Mouse (Mus musculus): ENCODE measurements at regions not wholly inside any gene's neighbourhood (a gene's known extent, or its start where the extent isn't known, plus 50 kb on each side); places are given as distances from the start of the nearest gene placed in this dataset.
"Not testable (repeated sequence)": the region's sequence is repeated elsewhere in the genome, so short reads cannot be mapped to it uniquely, and the experiment has no call there.

GRCm38 (mm10) chr2:133738839-133739430, 187.0 kb downstream of the Bmp2 start:
- DNase-seq (ENCODE audit: low read depth, low spot score): no peak

GRCm38 (mm10) chr2:133748493-133748892, 196.5 kb downstream of the Bmp2 start:
- no peak for DNase-seq (ENCODE audit: low read depth, low spot score)

- no peak for DNase-seq (ENCODE audit: low read depth, low spot score)
Measured at GRCm38 (mm10) chr2:133749846-133750637, 198.1 kb downstream of the Bmp2 start.

- no peak for DNase-seq (ENCODE audit: low read depth, low spot score)
Measured at GRCm38 (mm10) chr2:133754088-133754487, 202.1 kb downstream of the Bmp2 start.

GRCm38 (mm10) chr2:133761496-133761895, 209.5 kb downstream of the Bmp2 start:
- DNase-seq (ENCODE audit: low read depth, low spot score): no peak

- DNase-seq (ENCODE audit: low read depth, low spot score): no peak
Measured at GRCm38 (mm10) chr2:133768546-133768945, 216.6 kb downstream of the Bmp2 start.

GRCm38 (mm10) chr2:133783588-133784342, 231.8 kb downstream of the Bmp2 start:
- DNase-seq (ENCODE audit: low read depth, low spot score): no peak

GRCm38 (mm10) chr2:133791031-133791430, 239.1 kb downstream of the Bmp2 start:
- DNase-seq (ENCODE audit: low read depth, low spot score): no peak

GRCm38 (mm10) chr2:133793293-133793692, 241.3 kb downstream of the Bmp2 start:
- no peak for DNase-seq (ENCODE audit: low read depth, low spot score)

GRCm38 (mm10) chr2:133802666-133803065, 250.7 kb downstream of the Bmp2 start:
- no peak for DNase-seq (ENCODE audit: low read depth, low spot score)

- no peak for DNase-seq (ENCODE audit: low read depth, low spot score)
Measured at GRCm38 (mm10) chr2:133821418-133821817, 269.5 kb downstream of the Bmp2 start.

- DNase-seq (ENCODE audit: low read depth, low spot score): no peak
Measured at GRCm38 (mm10) chr2:133829406-133829805, 277.4 kb downstream of the Bmp2 start.

GRCm38 (mm10) chr2:133850485-133850884, 298.5 kb downstream of the Bmp2 start:
- no peak for DNase-seq (ENCODE audit: low read depth, low spot score)

GRCm38 (mm10) chr2:133874982-133875381, 323.0 kb downstream of the Bmp2 start:
- DNase-seq (ENCODE audit: low read depth, low spot score): not testable (repeated sequence)

GRCm38 (mm10) chr2:133883682-133884081, 331.7 kb downstream of the Bmp2 start:
- DNase-seq (ENCODE audit: low read depth, low spot score): no peak

- no peak for DNase-seq (ENCODE audit: low read depth, low spot score)
Measured at GRCm38 (mm10) chr2:133906269-133906668, 354.3 kb downstream of the Bmp2 start.

Data from WW6 (cell line).